Mouse (Mus musculus): ENCODE results near the gene Osbpl10. TPM values are rescaled to one million over a fixed set of nuclear protein-coding genes. Genes with fewer than 3 reads are reported as not detected.

Gene Osbpl10
- polyA plus RNA-seq, 1 experiment, result 27.5 TPM

GRCm38 (mm10) chr9:115214572-115215571 is 236.5 kb downstream of the Osbpl10 start:
- TF ChIP-seq POLR2A (IDR thresholded peaks at IDR 0.05; ENCODE audit: low read depth, low read length), result no peak
- TF ChIP-seq CTCF (IDR thresholded peaks at IDR 0.05; ENCODE audit: extremely low read depth, insufficient read length, insufficient replicate concordance, low read depth, low read length), result no peak
- Histone ChIP-seq H3K4me1 (ENCODE audit: control insufficient read depth, insufficient read depth, insufficient read length, low read length) (no peaks in the 10 kb centered on the region), H3K4me3 (ENCODE audit: low read depth, low read length) (no peak overlapping the region), H3K27me3 (ENCODE audit: control insufficient read depth, insufficient read depth, low read length) (no peaks in the 10 kb centered on the region), H3K27ac (ENCODE audit: insufficient read depth, low read depth, low read length) (no peak overlapping the region), H3K36me3 (ENCODE audit: control insufficient read depth, insufficient read depth, low read length) (peaks cover 3% of the 10 kb centered on the region)
- WGBS, result 54% methylated on average over 7 of the region's 7 CpGs

DNA sequence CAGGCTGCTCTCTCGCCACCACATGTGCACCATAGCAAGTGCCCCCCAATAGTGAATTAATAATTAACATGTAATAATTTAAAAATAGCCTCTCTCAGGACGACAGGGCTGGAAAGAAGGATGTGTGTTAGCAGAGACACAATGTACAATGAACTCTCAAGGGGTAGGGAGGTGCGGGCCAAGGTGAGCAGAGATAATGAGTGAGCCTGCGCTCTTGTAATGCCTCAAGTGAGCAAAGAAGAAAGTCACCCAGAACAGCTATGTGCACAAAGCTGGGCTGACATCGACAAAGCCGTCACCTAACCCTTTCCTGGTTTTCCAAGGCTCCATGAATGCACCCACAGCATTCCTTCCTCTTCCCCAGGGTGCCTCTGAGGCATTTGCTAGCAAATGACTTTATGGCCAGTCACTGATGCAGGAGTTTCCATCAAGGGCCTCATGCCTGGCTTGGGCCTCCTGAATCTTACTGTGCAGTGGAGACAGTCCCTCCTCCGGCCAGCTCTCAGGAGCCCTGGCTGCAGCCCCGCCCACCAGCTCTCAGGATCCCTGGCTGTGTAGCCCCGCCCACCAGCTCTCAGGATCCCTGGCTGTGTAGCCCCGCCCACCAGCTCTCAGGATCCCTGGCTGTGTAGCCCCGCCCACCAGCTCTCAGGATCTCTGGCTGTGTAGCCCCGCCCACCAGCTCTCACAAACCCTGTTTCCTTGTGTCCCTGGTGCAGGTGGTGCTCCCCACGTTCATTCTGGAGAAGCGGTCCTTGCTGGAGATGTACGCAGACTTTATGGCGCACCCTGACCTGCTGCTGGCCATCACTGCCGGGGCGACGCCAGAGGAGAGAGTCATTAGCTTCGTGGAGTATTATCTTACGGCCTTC is 237.7 kb downstream of the Osbpl10 start:
- no peak overlapping the region for H3K27ac ChIP-seq (ENCODE audit: insufficient read depth, low read depth, low read length)
- no peaks in the 10 kb centered on the region for H3K27me3 ChIP-seq (ENCODE audit: control insufficient read depth, insufficient read depth, low read length)
- 58% methylated on average over 21 of the region's 21 CpGs for WGBS
- H3K36me3 ChIP-seq (ENCODE audit: control insufficient read depth, insufficient read depth, low read length), result peaks cover 3% of the 10 kb centered on the region
- no peaks in the 10 kb centered on the region for H3K4me1 ChIP-seq (ENCODE audit: control insufficient read depth, insufficient read depth, insufficient read length, low read length)
- TF ChIP-seq POLR2A (IDR thresholded peaks at IDR 0.05; ENCODE audit: low read depth, low read length) (no peak), CTCF (IDR thresholded peaks at IDR 0.05; ENCODE audit: extremely low read depth, insufficient read length, insufficient replicate concordance, low read depth, low read length) (no peak)
- H3K4me3 ChIP-seq (ENCODE audit: low read depth, low read length), result no peak overlapping the region

GRCm38 (mm10) chr9:115217984-115218383 is 239.6 kb downstream of the Osbpl10 start:
- WGBS, result 48% methylated on average over 9 of the region's 9 CpGs
- H3K27me3 ChIP-seq (ENCODE audit: control insufficient read depth, insufficient read depth, low read length), result no peaks in the 10 kb centered on the region
- H3K4me3 ChIP-seq (ENCODE audit: low read depth, low read length), result no peak overlapping the region
- no peak overlapping the region for H3K27ac ChIP-seq (ENCODE audit: insufficient read depth, low read depth, low read length)
- peaks cover 3% of the 10 kb centered on the region for H3K36me3 ChIP-seq (ENCODE audit: control insufficient read depth, insufficient read depth, low read length)
- no peaks in the 10 kb centered on the region for H3K4me1 ChIP-seq (ENCODE audit: control insufficient read depth, insufficient read depth, insufficient read length, low read length)
- TF ChIP-seq POLR2A (IDR thresholded peaks at IDR 0.05; ENCODE audit: low read depth, low read length) (no peak), CTCF (IDR thresholded peaks at IDR 0.05; ENCODE audit: extremely low read depth, insufficient read length, insufficient replicate concordance, low read depth, low read length) (no peak)

DNA sequence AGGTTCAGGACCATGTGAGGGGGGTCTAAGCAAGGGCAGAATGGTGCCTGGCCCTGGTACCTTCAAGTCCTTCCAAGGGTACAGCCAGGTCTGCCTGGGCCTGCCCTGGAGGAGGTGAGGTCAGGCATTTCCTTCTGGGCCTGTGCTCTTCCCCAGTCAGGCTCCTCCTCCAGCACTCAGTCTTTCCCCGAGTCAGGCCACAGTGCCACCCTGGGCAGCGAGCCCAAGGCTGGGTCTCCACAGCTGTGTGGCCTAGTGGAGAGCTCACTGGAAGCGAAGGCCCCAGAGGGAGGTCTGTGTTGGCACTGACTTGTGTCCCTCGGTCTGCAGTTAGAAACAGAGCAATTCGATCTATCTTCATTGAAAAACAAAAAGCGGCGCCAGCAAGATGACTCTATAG is 242.1 kb downstream of the Osbpl10 start:
- H3K27me3 ChIP-seq (ENCODE audit: control insufficient read depth, insufficient read depth, low read length), result no peaks in the 10 kb centered on the region
- H3K4me3 ChIP-seq (ENCODE audit: low read depth, low read length), result no peak overlapping the region
- 80% methylated on average over 7 of the region's 7 CpGs for WGBS
- H3K36me3 ChIP-seq (ENCODE audit: control insufficient read depth, insufficient read depth, low read length), result peaks cover 3% of the 10 kb centered on the region
- TF ChIP-seq POLR2A (IDR thresholded peaks at IDR 0.05; ENCODE audit: low read depth, low read length) (no peak), CTCF (IDR thresholded peaks at IDR 0.05; ENCODE audit: extremely low read depth, insufficient read length, insufficient replicate concordance, low read depth, low read length) (no peak)
- no peaks in the 10 kb centered on the region for H3K4me1 ChIP-seq (ENCODE audit: control insufficient read depth, insufficient read depth, insufficient read length, low read length)
- H3K27ac ChIP-seq (ENCODE audit: insufficient read depth, low read depth, low read length), result no peak overlapping the region

DNA sequence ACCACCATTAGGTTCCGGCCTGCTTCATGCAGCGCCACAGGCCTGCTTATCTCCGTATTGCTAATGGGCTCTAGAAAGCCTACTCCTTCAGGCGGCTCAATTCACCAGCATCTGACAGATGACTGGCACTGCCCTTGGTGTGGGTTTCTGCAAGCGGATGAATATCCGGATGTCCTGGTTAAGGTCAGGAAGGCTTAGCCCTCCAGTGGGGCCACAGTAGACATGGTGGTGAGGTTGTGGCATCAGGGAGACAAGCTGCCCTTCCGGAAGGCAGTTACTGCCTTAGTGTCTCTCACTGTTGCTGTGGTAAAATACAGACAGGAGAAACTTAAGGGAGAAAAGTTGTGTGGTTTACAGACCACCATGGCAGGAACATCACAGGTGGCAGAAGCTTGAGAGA is 242.9 kb downstream of the Osbpl10 start:
- Histone ChIP-seq H3K27ac (ENCODE audit: insufficient read depth, low read depth, low read length) (no peak overlapping the region), H3K36me3 (ENCODE audit: control insufficient read depth, insufficient read depth, low read length) (peaks cover 3% of the 10 kb centered on the region), H3K4me1 (ENCODE audit: control insufficient read depth, insufficient read depth, insufficient read length, low read length) (no peaks in the 10 kb centered on the region), H3K4me3 (ENCODE audit: low read depth, low read length) (no peak overlapping the region), H3K27me3 (ENCODE audit: control insufficient read depth, insufficient read depth, low read length) (no peaks in the 10 kb centered on the region)
- TF ChIP-seq CTCF (IDR thresholded peaks at IDR 0.05; ENCODE audit: extremely low read depth, insufficient read length, insufficient replicate concordance, low read depth, low read length) (no peak), POLR2A (IDR thresholded peaks at IDR 0.05; ENCODE audit: low read depth, low read length) (no peak)
- 93% methylated on average over 7 of the region's 7 CpGs for WGBS

- WGBS, result 83% methylated on average over 7 of the region's 7 CpGs
- H3K27me3 ChIP-seq (ENCODE audit: control insufficient read depth, insufficient read depth, low read length), result no peaks in the 10 kb centered on the region
- no peaks in the 10 kb centered on the region for H3K4me1 ChIP-seq (ENCODE audit: control insufficient read depth, insufficient read depth, insufficient read length, low read length)
- no peaks in the 10 kb centered on the region for H3K36me3 ChIP-seq (ENCODE audit: control insufficient read depth, insufficient read depth, low read length)
- H3K27ac ChIP-seq (ENCODE audit: insufficient read depth, low read depth, low read length), result no peak overlapping the region
- TF ChIP-seq POLR2A (IDR thresholded peaks at IDR 0.05; ENCODE audit: low read depth, low read length), result no peak
- no peak for TF ChIP-seq CTCF (IDR thresholded peaks at IDR 0.05; ENCODE audit: extremely low read depth, insufficient read length, insufficient replicate concordance, low read depth, low read length)
- H3K4me3 ChIP-seq (ENCODE audit: low read depth, low read length), result no peak overlapping the region
Observed at GRCm38 (mm10) chr9:115224744-115225354, 246.5 kb downstream of the Osbpl10 start.

All from small intestine, adult 2 months (tissue).